In genomic region chr2:91461341-91461740, GRCm38 (mm10) we compare ENCODE assay signal across 10 mouse cellular contexts. TPM values are rescaled to one million over a fixed set of nuclear protein-coding genes. Genes with fewer than 3 reads are reported as not detected.
DNase-seq lines count a peak whose midpoint lies in the region; ATAC-seq lines count a peak whose summit lies in the region.
"Had no signal": no experiment of that assay in that cellular context is flagged by ENCODE, and none has a peak within 500 bp of the region (broad histone marks: within the 10 kb centered on the region; RNA-seq: fewer than 3 reads in every experiment).

No protein-coding gene starts in this region.

- no peak for DNase-seq in hindbrain, embryonic 14.5 days (ENCODE audit: low spot score)
- DNase-seq in heart, postnatal 10 days = peak; percentile 48 to 62
- DNase-seq in layer of hippocampus, adult 8-10 months (ENCODE audit: low spot score in 2 of 2) = no peak
- DNase-seq in natural killer cell, adult 2 months (ENCODE audit: low spot score in 2 of 2) = no peak
- no peak for DNase-seq in thymus, postnatal 4 days
- DNase-seq: layer of hippocampus, postnatal 36 days; lung, postnatal 36 days had no signal

- H3K9ac ChIP-seq in hindbrain, embryonic 13.5 days = 0 out of 2 replicates have a peak overlapping the region, but pooled peaks have one; percentile 3
- H3K9ac ChIP-seq in hindbrain, embryonic 14.5 days = no peak overlapping the region
- H3K9ac ChIP-seq in forebrain, embryonic 13.5 days = 0 out of 2 replicates have a peak overlapping the region, but pooled peaks have one; percentile 5
- H3K9ac ChIP-seq in neural tube, embryonic 12.5 days = no peak overlapping the region

- intact Hi-C loops in heart, postnatal 10 days (cut with DNase I) = no loop called here

- H3K36me3 ChIP-seq in hindbrain, embryonic 13.5 days = no peaks in the 10 kb centered on the region
- no peaks in the 10 kb centered on the region for H3K36me3 ChIP-seq in hindbrain, embryonic 14.5 days (replicated peaks; ENCODE audit: control insufficient read depth, insufficient read depth)
- H3K36me3 ChIP-seq in forebrain, embryonic 13.5 days (ENCODE audit: poor library complexity, severe bottlenecking) = peaks cover 5% of the 10 kb centered on the region; the same call in 1 of the 2 replicates
- no peaks in the 10 kb centered on the region for H3K36me3 ChIP-seq in neural tube, embryonic 12.5 days

- no peak for ATAC-seq in hindbrain, embryonic 13.5 days (ENCODE audit: low FRiP score)
- ATAC-seq in hindbrain, embryonic 14.5 days (ENCODE audit: low FRiP score) = no peak
- ATAC-seq in forebrain, embryonic 13.5 days = no peak
- ATAC-seq in neural tube, embryonic 12.5 days (ENCODE audit: low FRiP score, low read depth) = no peak

- H3K4me3 ChIP-seq in hindbrain, embryonic 13.5 days = no peak overlapping the region
- no peak overlapping the region for H3K4me3 ChIP-seq in hindbrain, embryonic 14.5 days (replicated peaks; ENCODE audit: low read length)
- no peak overlapping the region for H3K4me3 ChIP-seq in forebrain, embryonic 13.5 days
- H3K4me3 ChIP-seq in neural tube, embryonic 12.5 days = no peak overlapping the region

- H3K27ac ChIP-seq in hindbrain, embryonic 13.5 days = no peak overlapping the region
- no peak overlapping the region for H3K27ac ChIP-seq in hindbrain, embryonic 14.5 days
- peak overlapping the region; percentile 69; the same call in 1 of the 2 replicates for H3K27ac ChIP-seq in forebrain, embryonic 13.5 days
- H3K27ac ChIP-seq in neural tube, embryonic 12.5 days = no peak overlapping the region

- no peaks in the 10 kb centered on the region for H3K9me3 ChIP-seq in hindbrain, embryonic 13.5 days
- no peaks in the 10 kb centered on the region for H3K9me3 ChIP-seq in hindbrain, embryonic 14.5 days (ENCODE audit: control insufficient read depth, low read length)
- H3K9me3 ChIP-seq in forebrain, embryonic 13.5 days (replicated peaks) = peaks cover 5% of the 10 kb centered on the region
- H3K9me3 ChIP-seq in neural tube, embryonic 12.5 days = no peaks in the 10 kb centered on the region

- peaks cover 14% of the 10 kb centered on the region for H3K27me3 ChIP-seq in hindbrain, embryonic 13.5 days
- H3K27me3 ChIP-seq in hindbrain, embryonic 14.5 days (ENCODE audit: control insufficient read depth, insufficient read depth, low read length) = peaks cover 19% of the 10 kb centered on the region; the same call in 1 of the 2 replicates
- 0 out of 2 replicates have a peak, but pooled peaks cover 9% of the 10 kb centered on the region for H3K27me3 ChIP-seq in forebrain, embryonic 13.5 days
- H3K27me3 ChIP-seq in neural tube, embryonic 12.5 days (replicated peaks) = no peaks in the 10 kb centered on the region

- H3K4me1 ChIP-seq in hindbrain, embryonic 13.5 days (replicated peaks) = peaks cover 51% of the 10 kb centered on the region
- H3K4me1 ChIP-seq in hindbrain, embryonic 14.5 days (replicated peaks; ENCODE audit: control insufficient read depth, insufficient read depth, low read length) = peaks cover 42% of the 10 kb centered on the region
- H3K4me1 ChIP-seq in forebrain, embryonic 13.5 days = peaks cover 55% of the 10 kb centered on the region
- H3K4me1 ChIP-seq in neural tube, embryonic 12.5 days = peaks cover 40% of the 10 kb centered on the region

- WGBS in hindbrain, embryonic 13.5 days = 60% methylated on average over 3 of the region's 3 CpGs
- WGBS in hindbrain, embryonic 14.5 days = 42% methylated on average over 3 of the region's 3 CpGs
- WGBS in forebrain, embryonic 13.5 days = 56% methylated on average over 3 of the region's 3 CpGs
- 42% methylated on average over 3 of the region's 3 CpGs for WGBS in neural tube, embryonic 12.5 days

- no peak overlapping the region for H3K4me2 ChIP-seq in hindbrain, embryonic 13.5 days
- H3K4me2 ChIP-seq in hindbrain, embryonic 14.5 days (replicated peaks) = no peak overlapping the region
- peak overlapping the region; percentile 55 for H3K4me2 ChIP-seq in forebrain, embryonic 13.5 days
- 0 out of 2 replicates have a peak overlapping the region, but pooled peaks have one; percentile 12 for H3K4me2 ChIP-seq in neural tube, embryonic 12.5 days (replicated peaks)

RNA-seq across cellular contexts. Expression of gene Lrp4, which starts 4.0 kb away (rescaled TPM):
- 4.3 and 5.0 TPM in 2 replicates for polyA plus RNA-seq in hindbrain, embryonic 13.5 days (2015; fragmentation: Nextera tagmentation; extraction: Ambion mirVana)
- 4.1 and 4.5 TPM in 2 replicates for polyA plus RNA-seq in hindbrain, embryonic 14.5 days (2014; fragmentation: Nextera tagmentation; extraction: Ambion mirVana)
- 10.3 and 11.3 TPM in 2 replicates for polyA plus RNA-seq in forebrain, embryonic 13.5 days (2015; fragmentation: Nextera tagmentation; extraction: Ambion mirVana)
- total RNA-seq in heart, postnatal 10 days (2021) = 10 to 100 TPM; 11.4 to 13.3 TPM
- 5.3 and 5.4 TPM in 2 replicates for polyA plus RNA-seq in neural tube, embryonic 12.5 days (2016; fragmentation: Nextera tagmentation; extraction: Ambion mirVana)
- 10 to 100 TPM; 26.1 to 30.6 (median 29.4) TPM for total RNA-seq in layer of hippocampus, adult 8-10 months (2022)

RNA-seq across cellular contexts. Expression of gene 1110051M20Rik, which starts 16.8 kb away (rescaled TPM):
- polyA plus RNA-seq in hindbrain, embryonic 13.5 days (2015; fragmentation: Nextera tagmentation; extraction: Ambion mirVana) = 147 and 155 TPM in 2 replicates
- polyA plus RNA-seq in hindbrain, embryonic 14.5 days (2014; fragmentation: Nextera tagmentation; extraction: Ambion mirVana) = 143 and 155 TPM in 2 replicates
- polyA plus RNA-seq in forebrain, embryonic 13.5 days (2015; fragmentation: Nextera tagmentation; extraction: Ambion mirVana) = 137 and 149 TPM in 2 replicates
- total RNA-seq in heart, postnatal 10 days (2021) = 10 to 100 TPM in 1 of 2 experiments, 1 to 10 TPM in 1; 9.5 to 12.9 TPM
- polyA plus RNA-seq in neural tube, embryonic 12.5 days (2016; fragmentation: Nextera tagmentation; extraction: Ambion mirVana) = 106 and 112 TPM in 2 replicates
- total RNA-seq in layer of hippocampus, adult 8-10 months (2022) = 100 to 1,000 TPM; 108 to 144 (median 121) TPM

Comparison
In these comparisons a context has a peak if more than half of its experiments do, and no peak if none do; other contexts are left out.
1. H3K9ac ChIP-seq: peak in hindbrain, embryonic 13.5 days (single experiment) and forebrain, embryonic 13.5 days (single experiment); none in hindbrain, embryonic 14.5 days (single experiment) and neural tube, embryonic 12.5 days (single experiment).
2. H3K4me2 ChIP-seq: peak in forebrain, embryonic 13.5 days (single experiment) and neural tube, embryonic 12.5 days (single experiment); none in hindbrain, embryonic 13.5 days (single experiment) and hindbrain, embryonic 14.5 days (single experiment).
3. DNase-seq: peak in heart, postnatal 10 days (2 of 2); none in hindbrain, embryonic 14.5 days (single experiment), layer of hippocampus, adult 8-10 months (0 of 2), natural killer cell, adult 2 months (0 of 2) and thymus, postnatal 4 days (single experiment).